Mouse (Mus musculus) erythroid progenitor cell, adult 5-6 weeks (primary cell): ENCODE results near the gene Grhpr. TPM values are rescaled to one million over a fixed set of nuclear protein-coding genes. Genes with fewer than 3 reads are reported as not detected.
"Not testable (repeated sequence)": the region's sequence is repeated elsewhere in the genome, so short reads cannot be mapped to it uniquely, and the experiment has no call there.

ENCODE experiments used
- ATAC-seq: replicated peaks from 2 replicates; pipeline ENCODE4 v1.8.0; 2016; ENCODE audit warnings: moderate number of reproducible peaks, mild to moderate bottlenecking, moderate TSS enrichment, inconsistent platforms; ENCODE audit not compliant: poor library complexity, low FRiP score, severe bottlenecking
- total RNA-seq, 2 experiments: library from RNA; stranded (forward) in 1 of 2; stranded (reverse) in 1 of 2; fragments of 150-400 nt in 1 of 2; fragments of 186-747, 209-891 nt in 1 of 2; gene quantifications; 2 replicates each; pipeline versions ENCODE4 v1.2.3 to v1.2.4; 2015 to 2017; ENCODE audit warnings: low replicate concordance in 2 of 2

The Grhpr gene
- total RNA-seq, 2 experiments from 2014 or later: 14.9 TPM; not detected in 1

DNA sequence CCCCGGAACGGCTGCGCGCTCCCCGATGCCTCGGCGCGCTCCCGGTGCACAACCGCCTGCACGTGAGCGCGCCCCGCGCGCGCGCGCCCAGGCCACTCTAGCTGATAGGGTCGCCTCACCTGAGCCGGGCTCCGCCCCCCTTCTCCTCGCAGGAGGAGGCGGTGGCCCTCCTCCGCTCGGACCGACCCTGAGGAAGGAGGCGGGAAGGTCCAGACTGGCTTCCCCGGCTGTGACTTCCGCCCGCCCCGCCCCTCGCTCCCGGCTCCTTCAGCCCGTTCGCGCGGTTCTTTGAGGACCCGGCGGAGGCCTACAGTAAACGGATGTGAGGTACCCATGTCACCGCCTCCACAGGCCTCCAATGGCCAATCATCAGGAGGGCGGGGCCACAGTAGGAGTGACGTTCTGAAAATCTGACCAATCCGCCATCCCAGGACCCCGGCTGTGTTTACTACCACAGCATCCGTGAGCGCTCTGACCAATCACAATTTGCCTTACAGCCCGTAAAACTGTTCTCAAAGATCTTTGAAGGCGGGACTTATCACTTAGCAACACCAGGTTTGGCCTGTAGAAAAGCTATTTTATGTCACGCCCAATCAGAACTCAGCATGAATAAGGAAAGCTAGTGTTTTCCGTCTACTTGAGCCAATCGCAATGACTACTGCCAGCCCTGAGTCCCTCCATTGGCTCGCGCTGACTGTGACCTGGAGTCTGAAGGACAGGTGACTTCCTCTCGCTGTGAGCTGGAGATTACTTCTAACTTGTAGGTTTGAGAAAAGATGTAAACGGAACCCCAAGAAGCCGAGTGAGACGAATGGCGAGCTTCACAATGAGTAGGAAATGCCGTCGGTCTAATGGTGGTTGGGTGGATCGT lies 31.1 kb downstream of the Grhpr start, which contains the start of gene Zbtb5:
Gene Zbtb5 (minus strand): TSS at position 308 of the 871 bp plus-strand sequence.
- peak; percentile 87 for ATAC-seq

DNA sequence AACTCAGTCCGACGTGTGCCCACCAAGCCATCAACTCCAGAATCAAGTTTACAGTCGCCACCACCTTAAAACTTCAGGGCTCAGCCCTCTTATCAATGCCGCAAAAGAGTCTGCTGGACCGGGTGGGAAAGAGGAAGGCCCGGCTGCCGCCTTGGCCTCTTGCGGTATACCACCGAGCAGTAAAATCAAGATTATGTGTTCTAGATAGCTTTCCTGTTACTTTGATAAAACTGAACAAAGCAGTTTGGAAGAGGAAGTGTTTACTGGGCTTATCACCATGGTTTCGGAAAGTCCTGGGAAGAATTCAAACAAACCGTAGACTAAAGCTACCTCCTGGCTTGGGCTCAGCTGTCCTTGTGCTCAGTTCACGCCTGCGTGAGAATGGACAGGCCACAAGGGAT lies 31.8 kb downstream of the Grhpr start:
- peak; percentile 10 for ATAC-seq

DNA sequence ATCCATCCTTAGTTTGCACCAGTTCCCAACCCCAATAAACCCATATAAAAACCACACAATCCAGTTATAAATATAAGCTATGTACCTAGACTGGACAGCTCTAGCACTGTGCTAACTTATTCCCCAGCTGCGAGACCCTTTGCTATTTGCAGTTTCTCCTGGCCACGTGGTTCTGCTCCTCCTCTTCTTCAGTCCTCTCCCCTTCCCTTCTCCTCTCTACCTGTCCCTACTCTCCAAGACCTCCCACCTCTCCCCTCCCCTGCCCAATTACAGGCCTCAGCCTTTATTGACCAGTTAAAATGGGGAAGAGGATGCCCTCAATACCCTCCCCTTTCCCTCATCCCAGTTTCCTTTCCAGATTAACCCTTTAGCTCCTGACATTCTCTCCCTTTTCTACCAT lies 32.3 kb downstream of the Grhpr start:
- no peak for ATAC-seq

DNA sequence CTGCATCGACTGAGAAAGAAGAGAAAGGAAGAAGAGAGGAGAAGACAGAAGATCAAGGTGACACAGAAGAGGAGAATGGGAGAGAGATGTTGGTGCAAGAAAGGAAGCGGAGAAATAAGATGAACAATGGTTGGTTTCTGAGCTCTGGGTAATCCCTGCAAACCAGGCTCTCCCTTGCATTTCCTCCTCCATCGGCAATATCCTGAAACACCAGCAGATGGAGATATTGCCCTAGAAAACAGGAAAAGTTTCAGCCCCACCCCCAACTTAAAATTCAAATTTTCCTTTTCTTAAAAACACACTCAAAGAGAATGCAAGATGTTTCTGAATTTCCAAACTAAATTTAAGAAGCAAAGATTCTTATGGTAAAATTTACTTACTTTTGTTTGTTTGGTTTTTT lies 34.4 kb downstream of the Grhpr start:
- no peak for ATAC-seq

DNA sequence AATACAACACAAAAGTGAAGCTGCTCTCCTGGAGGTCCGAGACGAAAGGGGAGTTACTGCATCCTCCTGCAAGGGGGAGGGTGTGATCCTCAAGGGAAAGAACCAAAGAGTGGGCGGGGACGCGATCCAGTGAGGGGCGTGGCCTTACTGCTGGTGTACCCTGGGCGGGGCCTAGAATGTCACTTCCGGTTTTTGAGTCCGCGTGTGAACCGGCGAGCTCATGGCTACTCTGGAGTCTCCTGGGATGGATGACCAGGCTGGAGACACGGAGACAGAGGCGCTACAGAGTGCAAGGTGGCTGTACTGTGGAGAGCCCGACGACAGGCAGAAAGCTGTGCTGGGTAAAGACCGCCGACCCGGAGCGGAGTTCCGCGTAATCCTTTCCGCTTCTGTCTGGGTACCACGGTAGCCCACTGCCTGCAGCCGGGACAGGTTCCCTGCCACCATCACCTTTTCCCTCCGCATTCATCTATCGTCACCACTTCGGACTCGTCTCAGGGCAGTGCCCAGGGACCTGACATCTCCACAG lies 37.3 kb downstream of the Grhpr start, which contains the start of gene Polr1e:
Gene Polr1e (plus strand): TSS at position 132 of the 529 bp plus-strand sequence.
- peak; percentile 95 for ATAC-seq

DNA sequence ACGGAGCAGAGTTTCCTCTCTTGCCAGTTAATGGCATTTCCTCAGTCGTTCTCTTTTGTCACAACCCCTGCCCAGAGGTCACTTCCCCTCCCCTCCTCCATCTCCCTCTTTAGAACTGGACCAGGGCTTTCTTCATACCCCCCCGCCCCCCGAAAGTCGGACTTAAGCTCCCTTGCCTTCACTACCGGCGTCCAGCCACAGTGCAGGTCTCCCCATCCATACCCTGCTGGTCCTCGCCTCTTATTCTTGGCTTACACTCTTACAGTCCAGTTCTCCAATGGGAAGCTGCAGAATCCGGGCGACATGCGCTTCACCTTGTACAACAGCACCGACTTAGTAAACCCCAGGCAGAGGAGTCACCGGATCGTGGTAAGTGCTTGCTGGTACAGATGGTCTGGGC lies 37.8 kb downstream of the Grhpr start:
- no peak for ATAC-seq

DNA sequence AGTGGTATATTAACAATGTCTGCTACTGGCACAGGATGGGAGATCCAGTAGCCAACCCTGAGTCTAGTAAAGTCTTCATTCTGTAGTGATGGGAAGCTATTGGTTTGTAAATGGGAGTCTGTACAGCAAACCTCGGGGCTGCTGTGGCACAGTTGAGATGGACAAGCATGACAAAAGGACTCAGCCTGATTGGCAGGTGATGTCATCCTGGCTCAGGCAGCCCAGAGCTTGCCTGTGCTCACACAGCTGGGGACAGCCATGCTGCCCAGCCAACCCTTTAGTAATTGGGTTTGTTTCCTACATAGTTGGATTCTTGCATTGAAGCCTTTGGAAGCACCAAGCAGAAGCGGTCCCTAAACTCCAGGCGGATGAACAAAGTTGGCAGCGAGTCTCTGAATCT lies 45.3 kb downstream of the Grhpr start:
- ATAC-seq: no peak

DNA sequence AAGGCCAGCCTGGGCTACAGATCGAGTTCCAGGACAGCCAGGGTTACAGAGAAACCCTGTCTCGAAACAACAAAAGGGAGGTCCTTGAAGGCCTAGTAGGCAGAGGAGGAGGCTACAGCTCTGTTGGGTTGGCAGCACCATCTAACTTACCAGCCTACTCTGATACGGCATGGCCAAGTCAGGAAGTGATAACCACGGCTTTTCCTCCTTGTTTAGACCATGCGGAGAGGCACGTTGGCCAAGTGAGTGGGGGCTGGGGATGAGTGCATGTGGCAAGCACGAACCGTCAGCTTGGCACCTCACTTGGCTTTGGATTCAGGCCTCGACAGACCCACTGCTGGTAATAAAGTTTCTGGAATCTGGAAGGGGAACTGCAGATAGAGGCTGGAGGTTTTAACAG lies 51.4 kb downstream of the Grhpr start:
- no peak for ATAC-seq

DNA sequence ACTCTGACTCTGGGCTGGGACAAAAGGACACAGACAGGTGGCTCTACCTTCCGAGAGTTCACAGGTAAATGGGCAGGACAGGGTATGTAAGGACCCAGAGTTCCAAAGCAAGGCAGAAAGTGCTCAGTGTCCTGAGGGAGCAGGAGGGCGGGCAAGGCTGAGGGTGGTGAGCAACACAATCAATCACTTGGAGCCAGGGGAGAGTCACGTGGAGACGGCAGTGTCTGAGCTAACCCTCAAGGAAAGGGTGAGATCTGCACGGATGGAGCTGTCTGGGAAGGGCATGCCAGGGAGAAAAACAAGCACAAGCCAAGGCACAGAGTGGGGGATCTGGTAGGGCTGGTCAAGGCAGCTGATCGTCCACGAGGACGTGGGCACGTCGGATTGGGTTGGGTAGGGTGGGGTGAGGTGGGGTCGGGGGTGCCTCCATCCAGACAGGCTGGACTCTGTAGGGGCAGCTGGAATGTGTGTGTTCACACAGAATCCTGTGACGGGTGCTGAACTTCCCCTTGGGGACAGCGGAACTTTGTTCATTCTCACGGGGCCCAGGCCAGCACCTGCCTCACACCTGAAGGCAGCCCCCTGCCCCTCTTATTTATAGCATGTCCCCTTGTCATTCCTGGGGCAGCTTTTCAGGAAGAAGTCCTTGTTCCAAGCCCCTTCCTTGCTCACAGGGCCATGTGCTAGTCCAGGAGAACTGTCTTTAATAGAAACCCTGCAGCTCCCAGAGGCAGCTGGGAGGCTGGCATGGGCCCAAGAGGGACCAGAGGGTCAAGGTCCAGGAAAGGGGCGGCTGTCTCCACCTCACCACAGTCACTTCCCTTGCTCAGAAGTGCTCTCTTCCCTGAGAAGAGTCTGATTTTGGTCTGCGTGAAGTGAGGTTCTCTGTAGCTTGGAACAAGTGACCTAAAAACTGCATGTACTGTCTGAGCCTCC lies 53.8 kb downstream of the Grhpr start:
- no peak for ATAC-seq

DNA sequence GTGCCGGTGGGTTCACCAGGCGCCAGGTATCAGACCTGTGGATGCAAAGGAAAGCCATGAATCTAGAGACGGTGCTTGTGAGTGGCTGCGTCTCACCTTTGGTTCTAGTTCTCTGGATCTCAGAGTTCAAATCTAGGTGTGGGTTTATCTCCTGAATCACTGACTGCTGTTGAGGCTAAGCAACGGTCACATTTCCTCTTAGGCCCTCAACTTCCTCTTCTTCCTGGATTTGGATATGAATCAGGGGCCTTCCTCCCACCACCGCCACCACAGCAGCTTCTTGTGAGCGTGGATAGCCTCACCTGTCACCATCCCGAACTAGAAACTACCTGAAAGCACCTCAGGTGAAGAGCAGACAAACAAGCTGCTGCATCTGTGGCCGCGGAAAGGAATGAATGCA lies 54.9 kb downstream of the Grhpr start:
- no peak for ATAC-seq

DNA sequence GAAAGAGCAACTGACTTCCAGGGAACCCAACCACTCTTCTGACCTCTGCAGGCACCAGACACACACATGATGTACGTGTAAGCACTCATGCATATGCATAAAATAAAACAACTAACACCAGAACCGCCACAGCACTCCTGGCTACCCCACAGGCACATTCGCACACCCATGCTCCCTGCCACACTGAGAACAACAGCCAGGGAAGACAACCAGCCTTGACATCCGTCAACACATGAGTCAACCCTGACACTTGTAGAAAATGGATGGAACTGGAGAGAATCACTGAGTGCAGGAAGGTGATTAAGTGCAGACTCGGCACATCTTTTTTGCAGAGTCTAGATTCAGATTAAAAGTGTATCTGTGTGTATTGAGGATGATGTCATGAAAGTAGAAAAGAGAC lies 55.4 kb downstream of the Grhpr start:
- no peak for ATAC-seq

DNA sequence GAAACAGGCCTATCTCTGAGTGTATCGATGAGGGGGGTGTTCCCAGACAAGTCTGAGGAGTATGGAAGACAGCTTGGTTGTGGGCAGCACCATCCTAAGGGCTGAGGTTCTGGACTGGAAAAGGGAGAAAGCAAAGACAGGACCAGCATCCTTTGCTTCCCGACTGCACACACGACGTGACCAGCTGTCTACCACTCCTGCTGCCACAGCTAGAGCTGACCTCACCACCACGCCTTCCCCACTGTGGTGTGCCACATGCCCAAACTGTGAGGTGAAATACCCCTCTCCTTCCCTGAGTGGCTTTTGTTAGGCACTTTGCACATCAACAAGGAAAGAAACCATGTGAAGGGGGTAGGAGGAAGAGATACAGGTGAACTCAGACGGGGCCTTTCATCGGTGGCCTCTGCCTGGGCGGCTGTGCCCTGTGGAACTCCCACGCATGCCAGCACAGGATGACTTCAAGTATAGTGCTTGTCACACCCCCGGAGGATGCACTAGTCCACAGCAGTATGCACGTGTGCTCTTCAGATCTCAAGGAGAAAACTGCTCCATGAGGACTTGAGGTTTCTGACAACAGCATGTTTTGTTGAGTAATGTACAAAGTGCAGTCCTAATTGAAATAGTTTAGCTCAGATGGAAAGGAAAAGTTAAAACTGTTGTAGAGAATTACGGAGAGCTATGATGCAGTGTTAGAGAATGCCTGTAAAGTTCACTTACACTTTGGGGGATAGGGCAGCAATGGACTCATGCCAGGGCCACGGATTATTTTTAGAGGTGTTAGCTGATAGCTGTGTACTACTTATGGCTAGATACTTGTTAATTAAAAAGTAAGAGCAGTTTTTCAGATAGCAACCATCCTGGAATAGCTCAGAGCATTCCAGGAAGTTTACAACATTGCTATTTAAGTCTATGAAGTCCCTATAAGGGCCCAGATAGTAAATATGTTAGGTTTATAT lies 56.5 kb downstream of the Grhpr start:
- ATAC-seq: no peak

DNA sequence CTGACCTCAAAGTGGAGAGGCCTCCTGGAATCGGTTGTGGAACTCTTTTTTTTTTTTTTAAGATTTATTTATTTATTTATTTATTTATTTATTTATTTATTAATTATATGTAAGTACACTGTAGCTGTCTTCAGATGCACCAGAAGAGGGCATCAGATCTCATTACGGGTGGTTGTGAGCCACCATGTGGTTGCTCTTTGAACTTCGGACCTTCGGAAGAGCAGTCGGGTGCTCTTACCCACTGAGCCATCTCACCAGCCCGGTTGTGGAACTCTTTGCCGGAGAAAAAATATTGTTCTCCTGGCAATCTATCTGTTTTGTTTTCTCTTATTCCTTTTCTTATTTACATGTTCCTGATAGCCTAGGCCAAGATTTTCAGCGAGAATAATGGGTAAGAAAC lies 57.7 kb downstream of the Grhpr start:
- ATAC-seq: not testable (repeated sequence)

DNA sequence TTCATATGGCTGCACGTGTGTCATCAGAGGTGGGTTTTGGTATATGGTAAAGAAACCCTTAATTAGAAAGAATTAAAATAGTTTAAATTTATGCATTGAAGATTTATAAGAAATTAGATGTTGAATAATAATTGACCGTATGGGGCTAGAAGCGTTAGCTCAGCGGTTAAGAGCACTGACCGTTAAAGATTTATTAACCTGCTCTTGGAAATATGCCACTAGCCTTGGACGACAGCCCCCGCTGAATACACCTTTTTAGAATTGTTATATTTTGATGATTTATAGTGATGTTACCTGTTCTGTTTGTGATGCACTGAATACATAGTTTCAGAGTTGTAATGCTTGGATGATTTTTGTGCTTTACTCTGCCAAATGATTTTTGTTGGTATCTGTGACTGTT lies 58.4 kb downstream of the Grhpr start:
- not testable (repeated sequence) for ATAC-seq

Other genes with a start within 250 kb of the Grhpr start
- gene Zcchc7, start 225.5 kb upstream of the Grhpr start, total RNA-seq (2015; ENCODE audit: low replicate concordance): 14.4 and 49.9 TPM in 2 replicates
- gene Zcchc7, start 225.5 kb upstream of the Grhpr start, total RNA-seq (2017; ENCODE audit: low replicate concordance): 43.1 and 97.0 TPM in 2 replicates
- gene Zbtb5, start 31.0 kb downstream of the Grhpr start, total RNA-seq (2015; ENCODE audit: low replicate concordance): 8.3 and 15.5 TPM in 2 replicates
- gene Zbtb5, start 31.0 kb downstream of the Grhpr start, total RNA-seq (2017; ENCODE audit: low replicate concordance): 9.3 and 20.2 TPM in 2 replicates
- 10.1 and 12.6 TPM in 2 replicates for gene Polr1e, start 37.2 kb downstream of the Grhpr start, total RNA-seq (2015; ENCODE audit: low replicate concordance)
- gene Polr1e, start 37.2 kb downstream of the Grhpr start, total RNA-seq (2017; ENCODE audit: low replicate concordance): 4.1 and 12.1 TPM in 2 replicates
- gene Fbxo10, start 103.2 kb downstream of the Grhpr start, total RNA-seq (2015; ENCODE audit: low replicate concordance): 6.1 and 9.6 TPM in 2 replicates
- gene Fbxo10, start 103.2 kb downstream of the Grhpr start, total RNA-seq (2017; ENCODE audit: low replicate concordance): 8.0 and 14.8 TPM in 2 replicates
- 9.0 and 70.4 TPM in 2 replicates for gene Tomm5, start 126.7 kb downstream of the Grhpr start, total RNA-seq (2015; ENCODE audit: low replicate concordance)
- gene Tomm5, start 126.7 kb downstream of the Grhpr start, total RNA-seq (2017; ENCODE audit: low replicate concordance): 32.3 and 52.8 TPM in 2 replicates
- gene Frmpd1, start 203.5 kb downstream of the Grhpr start, total RNA-seq (2015; ENCODE audit: low replicate concordance): not detected in 2 replicates
- gene Frmpd1, start 203.5 kb downstream of the Grhpr start, total RNA-seq (2017; ENCODE audit: low replicate concordance): not detected in 2 replicates